Mouse (Mus musculus): ENCODE results near the gene Gsc2. TPM values are rescaled to one million over a fixed set of nuclear protein-coding genes. Genes with fewer than 3 reads are reported as not detected.

Gsc2 gene
- total and polyA plus RNA-seq, 2 experiments from 2014 or later, result not detected

- no peak for DNase-seq
- Histone ChIP-seq H3K4me3 (ENCODE audit: low read depth, low read length) (no peak overlapping the region), H3K36me3 (ENCODE audit: insufficient read depth) (no peaks in the 10 kb centered on the region), H3K4me2 (ENCODE audit: low read depth) (no peak overlapping the region), H3K27me3 (ENCODE audit: insufficient read depth, low read length) (no peaks in the 10 kb centered on the region), H3K9ac (no peak overlapping the region), H3K9me3 (ENCODE audit: low read length) (no peaks in the 10 kb centered on the region), H3K27ac (ENCODE audit: low read depth, low read length) (no peak overlapping the region), H3K4me1 (ENCODE audit: insufficient read depth) (no peaks in the 10 kb centered on the region)
- no peak for TF ChIP-seq CTCF (IDR thresholded peaks at IDR 0.05; ENCODE audit: low read depth)
- ATAC-seq, result no peak
- 69% methylated on average over 9 of the region's 9 CpGs for WGBS
Measured at GRCm38 (mm10) chr16:17933594-17934444, 19.0 kb upstream of the Gsc2 start.

GRCm38 (mm10) chr16:17931906-17932460, 17.1 kb upstream of the Gsc2 start:
- H3K27me3 ChIP-seq (ENCODE audit: insufficient read depth, low read length), result no peaks in the 10 kb centered on the region
- no peak overlapping the region for H3K4me3 ChIP-seq (ENCODE audit: low read depth, low read length)
- DNase-seq, result no peak
- H3K4me1 ChIP-seq (ENCODE audit: insufficient read depth), result 0 out of 2 replicates have a peak, but pooled peaks cover 3% of the 10 kb centered on the region
- H3K36me3 ChIP-seq (ENCODE audit: insufficient read depth), result no peaks in the 10 kb centered on the region
- H3K9me3 ChIP-seq (ENCODE audit: low read length), result no peaks in the 10 kb centered on the region
- no peak for ATAC-seq
- no peak overlapping the region for H3K27ac ChIP-seq (ENCODE audit: low read depth, low read length)
- WGBS, result 62% methylated on average over 5 of the region's 5 CpGs
- H3K4me2 ChIP-seq (ENCODE audit: low read depth), result no peak overlapping the region
- no peak for TF ChIP-seq CTCF (IDR thresholded peaks at IDR 0.05; ENCODE audit: low read depth)
- H3K9ac ChIP-seq, result no peak overlapping the region

- Histone ChIP-seq H3K4me1 (ENCODE audit: insufficient read depth) (peaks cover 7% of the 10 kb centered on the region; the same call in 1 of the 2 replicates), H3K27me3 (ENCODE audit: insufficient read depth, low read length) (no peaks in the 10 kb centered on the region), H3K9ac (no peak overlapping the region), H3K9me3 (ENCODE audit: low read length) (no peaks in the 10 kb centered on the region), H3K4me2 (ENCODE audit: low read depth) (no peak overlapping the region), H3K4me3 (ENCODE audit: low read depth, low read length) (no peak overlapping the region), H3K27ac (ENCODE audit: low read depth, low read length) (no peak overlapping the region), H3K36me3 (ENCODE audit: insufficient read depth) (peaks cover 18% of the 10 kb centered on the region)
- DNase-seq, result no peak
- no peak for TF ChIP-seq CTCF (IDR thresholded peaks at IDR 0.05; ENCODE audit: low read depth)
- ATAC-seq, result no peak
- WGBS, result 46% methylated on average over 2 of the region's 2 CpGs
Measured at GRCm38 (mm10) chr16:17929631-17930030, 14.8 kb upstream of the Gsc2 start.

GRCm38 (mm10) chr16:17929211-17929610, 14.4 kb upstream of the Gsc2 start:
- WGBS, result 5% methylated on average over 2 of the region's 2 CpGs
- Histone ChIP-seq H3K4me3 (ENCODE audit: low read depth, low read length) (no peak overlapping the region), H3K27me3 (ENCODE audit: insufficient read depth, low read length) (no peaks in the 10 kb centered on the region), H3K9me3 (ENCODE audit: low read length) (no peaks in the 10 kb centered on the region), H3K9ac (no peak overlapping the region), H3K36me3 (ENCODE audit: insufficient read depth) (peaks cover 18% of the 10 kb centered on the region), H3K4me2 (ENCODE audit: low read depth) (peak overlapping the region; percentile 95), H3K27ac (ENCODE audit: low read depth, low read length) (peak overlapping the region; percentile 88), H3K4me1 (ENCODE audit: insufficient read depth) (peaks cover 7% of the 10 kb centered on the region; the same call in 1 of the 2 replicates)
- no peak for TF ChIP-seq CTCF (IDR thresholded peaks at IDR 0.05; ENCODE audit: low read depth)
- ATAC-seq, result no peak
- DNase-seq, result no peak

GRCm38 (mm10) chr16:17928627-17929104, 13.8 kb upstream of the Gsc2 start:
- Histone ChIP-seq H3K9me3 (ENCODE audit: low read length) (no peaks in the 10 kb centered on the region), H3K27me3 (ENCODE audit: insufficient read depth, low read length) (no peaks in the 10 kb centered on the region), H3K27ac (ENCODE audit: low read depth, low read length) (peak overlapping the region; percentile 88), H3K4me2 (ENCODE audit: low read depth) (peak overlapping the region; percentile 95), H3K9ac (peak overlapping the region; percentile 87), H3K36me3 (ENCODE audit: insufficient read depth) (peaks cover 18% of the 10 kb centered on the region), H3K4me3 (ENCODE audit: low read depth, low read length) (peak overlapping the region; percentile 88), H3K4me1 (ENCODE audit: insufficient read depth) (peaks cover 7% of the 10 kb centered on the region; the same call in 1 of the 2 replicates)
- TF ChIP-seq CTCF (IDR thresholded peaks at IDR 0.05; ENCODE audit: low read depth), result peak; percentile 79
- ATAC-seq, result peak; percentile 79
- DNase-seq, result peak; percentile 86
- WGBS, result 2% methylated on average over 9 of the region's 9 CpGs

- Histone ChIP-seq H3K9ac (peak within 1 kb of the TSS; percentile 87), H3K4me3 (ENCODE audit: low read depth, low read length) (peak within 1 kb of the TSS; percentile 88), H3K4me2 (ENCODE audit: low read depth) (peak within 1 kb of the TSS; percentile 95), H3K27ac (ENCODE audit: low read depth, low read length) (peak within 1 kb of the TSS; percentile 88), H3K36me3 (ENCODE audit: insufficient read depth) (peaks cover 18% of the 10 kb centered on the region), H3K9me3 (ENCODE audit: low read length) (no peaks in the 10 kb centered on the region), H3K4me1 (ENCODE audit: insufficient read depth) (peaks cover 7% of the 10 kb centered on the region; the same call in 1 of the 2 replicates), H3K27me3 (ENCODE audit: insufficient read depth, low read length) (no peaks in the 10 kb centered on the region)
- ATAC-seq, result peak; percentile 67
- no peak for TF ChIP-seq CTCF (IDR thresholded peaks at IDR 0.05; ENCODE audit: low read depth)
- peak; percentile 83 for DNase-seq
- WGBS, result 0% methylated on average over 46 of the region's 47 CpGs
Measured at GRCm38 (mm10) chr16:17928087-17928580, 13.3 kb upstream of the Gsc2 start, which contains the start of gene Slc25a1. TSS of gene Slc25a1 (minus strand) at chr16:17928219.
